Mouse (Mus musculus): ENCODE data around the gene N4bp1.

GRCm38 (mm10) chr8:86862155-86862816 is 22.8 kb downstream of the N4bp1 start:
- TF ChIP-seq CTCF (IDR thresholded peaks at IDR 0.05; ENCODE audit: borderline replicate concordance, extremely low read depth, insufficient read depth, insufficient read length), result no peak
- TF ChIP-seq POLR2A (IDR thresholded peaks at IDR 0.05; ENCODE audit: borderline replicate concordance, extremely low read depth, insufficient read depth, insufficient read length, poor library complexity, severe bottlenecking), result no peak

All from brain, embryonic 14.5 days (tissue).